Mouse (Mus musculus): ENCODE measurements around the gene Mrtfb.

GRCm38 (mm10) chr16:13326622-13327021, 70.3 kb downstream of the Mrtfb start:
- TF ChIP-seq CTCF (IDR thresholded peaks at IDR 0.05; ENCODE audit: borderline replicate concordance, insufficient read depth, low read depth, low read length) (no peak), POLR2A (IDR thresholded peaks at IDR 0.05; ENCODE audit: borderline replicate concordance, insufficient read depth, low read length) (no peak)
